Mouse (Mus musculus): ENCODE results near the gene Mettl26.

- TF ChIP-seq TAL1 (IDR thresholded peaks at IDR 0.05; ENCODE audit: low read length) = no peak
- no peak for TF ChIP-seq GATA1 (IDR thresholded peaks at IDR 0.05; ENCODE audit: low read length)
Observed at GRCm38 (mm10) chr17:25913877-25914275, 39.0 kb downstream of the Mettl26 start.

All from erythroblast, embryonic 14.5 days (primary cell).